In the genomic region with DNA sequence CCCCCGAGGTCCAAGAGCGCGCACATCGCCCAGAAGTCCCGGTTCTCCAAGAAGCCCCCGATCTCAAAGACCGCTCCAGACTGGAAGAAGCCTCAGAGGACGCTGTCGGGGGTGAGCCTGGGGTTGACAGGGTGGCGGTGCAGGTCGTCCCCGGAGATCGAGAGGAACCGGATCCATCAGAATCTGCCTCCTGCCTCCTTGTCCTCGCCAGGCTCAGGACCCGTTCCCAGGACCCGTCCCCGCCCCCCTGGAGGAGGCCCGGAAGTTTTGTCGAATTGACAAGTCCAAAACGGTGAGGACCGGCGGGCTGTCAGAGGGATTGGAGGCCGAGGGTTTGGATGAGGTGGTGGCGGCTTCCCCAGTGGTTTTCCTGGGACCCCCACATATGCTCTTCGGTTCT, we compare ENCODE assay signal across 8 mouse cellular contexts. TPM values are rescaled to one million over a fixed set of nuclear protein-coding genes. Genes with fewer than 3 reads are reported as not detected.
A peak's percentile ranks its signal among the peaks of the same experiment; 100 is the strongest.
DNase-seq lines count a peak whose midpoint lies in the region; ATAC-seq and TF ChIP-seq lines count a peak whose summit lies in the region.

No protein-coding gene starts in this region.

- no peaks in the 10 kb centered on the region for H3K27me3 ChIP-seq in testis, adult 2 months (ENCODE audit: control insufficient read depth, insufficient read depth, low read length)
- H3K27me3 ChIP-seq in intestine, embryonic 15.5 days (replicated peaks) = no peaks in the 10 kb centered on the region
- no peaks in the 10 kb centered on the region for H3K27me3 ChIP-seq in neural tube, embryonic 13.5 days

- H3K4me3 ChIP-seq in testis, adult 2 months (ENCODE audit: control insufficient read depth, low read depth, low read length) = peak overlapping the region; percentile 98
- H3K4me3 ChIP-seq in intestine, embryonic 15.5 days (replicated peaks) = peak overlapping the region; percentile 83
- H3K4me3 ChIP-seq in neural tube, embryonic 13.5 days = peak overlapping the region; percentile 89

- WGBS in intestine, embryonic 15.5 days = 1% methylated on average over 26 of the region's 26 CpGs
- WGBS in neural tube, embryonic 13.5 days = 3% methylated on average over 26 of the region's 26 CpGs

- ATAC-seq in intestine, embryonic 15.5 days = peak; percentile 12; the same call in 1 of the 2 replicates
- peak; percentile 13 for ATAC-seq in neural tube, embryonic 13.5 days (ENCODE audit: low read depth)

- peak; percentile 72 for DNase-seq in adrenal gland, postnatal 14 days
- DNase-seq in adrenal gland, adult 8-10 months = no peak
- no peak for DNase-seq in testis, postnatal 14 days (ENCODE audit: low spot score)
- no peak for DNase-seq in cerebellum, adult 8-10 months
- no peak for DNase-seq in retina, embryonic 14.5 days (ENCODE audit: low spot score)

- H3K4me2 ChIP-seq in intestine, embryonic 15.5 days (replicated peaks) = peak overlapping the region; percentile 93
- H3K4me2 ChIP-seq in neural tube, embryonic 13.5 days = peak overlapping the region; percentile 98

- no peaks in the 10 kb centered on the region for H3K9me3 ChIP-seq in intestine, embryonic 15.5 days
- no peaks in the 10 kb centered on the region for H3K9me3 ChIP-seq in neural tube, embryonic 13.5 days

- no peak for TF ChIP-seq CTCF in testis, adult 2 months (IDR thresholded peaks at IDR 0.05; ENCODE audit: control insufficient read depth, insufficient read depth, insufficient replicate concordance, low read depth, low read length)

- H3K4me1 ChIP-seq in testis, adult 2 months (ENCODE audit: control insufficient read depth, insufficient read depth, low read length) = peaks cover 18% of the 10 kb centered on the region
- peaks cover 22% of the 10 kb centered on the region for H3K4me1 ChIP-seq in intestine, embryonic 15.5 days (replicated peaks)
- H3K4me1 ChIP-seq in neural tube, embryonic 13.5 days (replicated peaks) = peaks cover 24% of the 10 kb centered on the region

- peak overlapping the region; percentile 85; the same call in 1 of the 2 replicates for H3K27ac ChIP-seq in testis, adult 2 months (ENCODE audit: control insufficient read depth, insufficient read depth, low read depth, low read length)
- no peak overlapping the region for H3K27ac ChIP-seq in intestine, embryonic 15.5 days
- H3K27ac ChIP-seq in neural tube, embryonic 13.5 days (replicated peaks) = no peak overlapping the region

- TF ChIP-seq POLR2A in testis, adult 2 months (IDR thresholded peaks at IDR 0.05; ENCODE audit: control insufficient read depth, low read depth, low read length) = no peak

- H3K36me3 ChIP-seq in testis, adult 2 months (ENCODE audit: control insufficient read depth, insufficient read depth, low read length) = 0 out of 2 replicates have a peak, but pooled peaks cover 1% of the 10 kb centered on the region
- H3K36me3 ChIP-seq in intestine, embryonic 15.5 days = peaks cover 28% of the 10 kb centered on the region
- peaks cover 55% of the 10 kb centered on the region for H3K36me3 ChIP-seq in neural tube, embryonic 13.5 days

- H3K9ac ChIP-seq in intestine, embryonic 15.5 days = peak overlapping the region; percentile 69
- peak overlapping the region; percentile 88 for H3K9ac ChIP-seq in neural tube, embryonic 13.5 days

RNA-seq across cellular contexts. Expression of gene Wdr46, which starts 0.5 kb away (rescaled TPM):
- total RNA-seq in adrenal gland, postnatal 14 days (2021) = 32.9 and 35.7 TPM in 2 replicates
- total RNA-seq in adrenal gland, adult 8-10 months (2022) = 10 to 100 TPM; 30.0 to 43.8 (median 35.1) TPM
- 25.1 and 25.4 TPM in 2 replicates for polyA plus RNA-seq in testis, adult 2 months (2012; rRNA removed)
- polyA plus RNA-seq in intestine, embryonic 15.5 days (2015; fragmentation: Nextera tagmentation; extraction: Ambion mirVana) = 37.1 and 38.5 TPM in 2 replicates
- 26.9 and 27.6 TPM in 2 replicates for polyA plus RNA-seq in neural tube, embryonic 13.5 days (2015; fragmentation: Nextera tagmentation; extraction: Ambion mirVana)

RNA-seq across cellular contexts. Expression of gene Pfdn6, which starts 0.8 kb away (rescaled TPM):
- total RNA-seq in adrenal gland, postnatal 14 days (2021) = 96.2 and 102 TPM in 2 replicates
- total RNA-seq in adrenal gland, adult 8-10 months (2022) = 100 to 1,000 TPM in 1 of 4 experiments, 10 to 100 TPM in 3; 74.1 to 119 (median 79.6) TPM
- polyA plus RNA-seq in testis, adult 2 months (2012; rRNA removed) = 54.8 and 58.7 TPM in 2 replicates
- polyA plus RNA-seq in intestine, embryonic 15.5 days (2015; fragmentation: Nextera tagmentation; extraction: Ambion mirVana) = 153 and 159 TPM in 2 replicates
- 178 and 182 TPM in 2 replicates for polyA plus RNA-seq in neural tube, embryonic 13.5 days (2015; fragmentation: Nextera tagmentation; extraction: Ambion mirVana)

RNA-seq across cellular contexts. Expression of gene B3galt4, which starts 10.3 kb away (rescaled TPM):
- 3.2 and 6.2 TPM in 2 replicates for total RNA-seq in adrenal gland, postnatal 14 days (2021)
- total RNA-seq in adrenal gland, adult 8-10 months (2022) = 1 to 10 TPM; 6.9 to 8.7 (median 7.6) TPM
- polyA plus RNA-seq in testis, adult 2 months (2012; rRNA removed) = 9.1 and 10.4 TPM in 2 replicates
- polyA plus RNA-seq in intestine, embryonic 15.5 days (2015; fragmentation: Nextera tagmentation; extraction: Ambion mirVana) = 9.8 TPM in 2 replicates
- polyA plus RNA-seq in neural tube, embryonic 13.5 days (2015; fragmentation: Nextera tagmentation; extraction: Ambion mirVana) = 10.8 and 11.7 TPM in 2 replicates

RNA-seq across cellular contexts. Expression of gene Rgl2, which starts 11.6 kb away (rescaled TPM):
- total RNA-seq in adrenal gland, postnatal 14 days (2021) = 53.2 and 80.3 TPM in 2 replicates
- total RNA-seq in adrenal gland, adult 8-10 months (2022) = 10 to 100 TPM; 42.1 to 76.2 (median 60.1) TPM
- polyA plus RNA-seq in testis, adult 2 months (2012; rRNA removed) = 83.4 and 93.0 TPM in 2 replicates
- polyA plus RNA-seq in intestine, embryonic 15.5 days (2015; fragmentation: Nextera tagmentation; extraction: Ambion mirVana) = 29.2 and 32.9 TPM in 2 replicates
- 59.5 and 64.7 TPM in 2 replicates for polyA plus RNA-seq in neural tube, embryonic 13.5 days (2015; fragmentation: Nextera tagmentation; extraction: Ambion mirVana)

RNA-seq across cellular contexts. Expression of gene Vps52, which starts 14.6 kb away (rescaled TPM):
- 46.8 and 52.9 TPM in 2 replicates for total RNA-seq in adrenal gland, postnatal 14 days (2021)
- 10 to 100 TPM; 58.6 to 83.5 (median 69.6) TPM for total RNA-seq in adrenal gland, adult 8-10 months (2022)
- polyA plus RNA-seq in testis, adult 2 months (2012; rRNA removed) = 45.7 and 48.5 TPM in 2 replicates
- polyA plus RNA-seq in intestine, embryonic 15.5 days (2015; fragmentation: Nextera tagmentation; extraction: Ambion mirVana) = 44.0 and 47.4 TPM in 2 replicates
- polyA plus RNA-seq in neural tube, embryonic 13.5 days (2015; fragmentation: Nextera tagmentation; extraction: Ambion mirVana) = 63.5 and 67.5 TPM in 2 replicates
